Comparison of ENCODE assay signal across 21 mouse cellular contexts in the genomic region with DNA sequence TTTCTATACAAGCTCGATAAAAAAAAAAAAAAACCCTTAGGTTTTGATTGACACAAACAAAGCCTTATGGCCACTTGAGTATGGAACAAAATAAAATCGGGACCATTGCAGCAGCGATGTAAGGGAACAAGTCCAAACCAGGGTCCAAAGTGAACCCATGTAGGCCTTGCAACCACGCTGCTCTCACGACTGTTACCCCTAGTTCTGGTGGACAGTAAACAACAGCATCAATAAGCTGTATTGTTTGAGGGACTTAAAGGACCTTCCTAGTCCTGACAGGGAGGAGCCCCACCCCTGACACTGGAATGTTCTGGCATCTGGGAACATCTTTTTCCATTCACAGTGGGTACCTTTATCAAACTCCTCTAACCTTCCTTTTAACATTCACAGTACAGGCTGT.
A peak's percentile ranks its signal among the peaks of the same experiment; 100 is the strongest.
DNase-seq lines count a peak whose midpoint lies in the region; ATAC-seq and TF ChIP-seq lines count a peak whose summit lies in the region.
"Had no signal": no experiment of that assay in that cellular context is flagged by ENCODE, and none has a peak within 500 bp of the region (broad histone marks: within the 10 kb centered on the region; RNA-seq: fewer than 3 reads in every experiment).

No protein-coding gene starts in this region.

- peak; percentile 20 for DNase-seq in forebrain, embryonic 11.5 days (ENCODE audit: low spot score)
- DNase-seq in forebrain, embryonic 10.5 days (ENCODE audit: extremely low spot score, low spot score), result no peak
- DNase-seq in spleen, adult 2 months (ENCODE audit: low read depth in 1 of 2, low spot score in 2 of 2), result no peak
- no peak for DNase-seq in spleen, postnatal 10 days (ENCODE audit: low spot score in 2 of 2)
- no peak for DNase-seq in urinary bladder, postnatal 4 days (ENCODE audit: low spot score in 2 of 2)
- DNase-seq: adrenal gland, adult 8-10 months; adrenal gland, postnatal 25 days; cerebellum, adult 18-20 months; cerebellum, adult 9-10 months; gastrocnemius, postnatal 10 days; gastrocnemius, postnatal 36 days; heart, postnatal 14 days; heart, postnatal 4 days had no signal

- TF ChIP-seq POLR2A in spleen, adult 2 months (IDR thresholded peaks at IDR 0.05; ENCODE audit: low read depth, low read length), result no peak

- H3K4me1 ChIP-seq in forebrain, embryonic 11.5 days (replicated peaks; ENCODE audit: control insufficient read depth, insufficient read depth, low read length), result no peaks in the 10 kb centered on the region
- H3K4me1 ChIP-seq in forebrain, embryonic 10.5 days, result no peaks in the 10 kb centered on the region
- H3K4me1 ChIP-seq in spleen, adult 2 months (ENCODE audit: control insufficient read depth, insufficient read depth, insufficient read length), result peaks cover 25% of the 10 kb centered on the region; the same call in 1 of the 2 replicates
- no peaks in the 10 kb centered on the region for H3K4me1 ChIP-seq in hindbrain, embryonic 16.5 days (ENCODE audit: control insufficient read depth, insufficient read depth, low read depth, low read length)
- H3K4me1 ChIP-seq: forebrain, embryonic 13.5 days had no signal

- TF ChIP-seq CTCF in spleen, adult 2 months (IDR thresholded peaks at IDR 0.05; ENCODE audit: extremely low read depth, insufficient read depth, insufficient read length, insufficient replicate concordance), result no peak

- no peaks in the 10 kb centered on the region for H3K27me3 ChIP-seq in forebrain, embryonic 11.5 days (ENCODE audit: control insufficient read depth, insufficient read depth, low read length)
- no peaks in the 10 kb centered on the region for H3K27me3 ChIP-seq in forebrain, embryonic 10.5 days (ENCODE audit: poor library complexity, severe bottlenecking)
- H3K27me3 ChIP-seq in spleen, adult 2 months (ENCODE audit: control insufficient read depth, insufficient read depth, low read length), result no peaks in the 10 kb centered on the region
- no peaks in the 10 kb centered on the region for H3K27me3 ChIP-seq in hindbrain, embryonic 16.5 days (replicated peaks; ENCODE audit: control insufficient read depth, insufficient read depth, low read length)
- H3K27me3 ChIP-seq: forebrain, embryonic 13.5 days; heart, embryonic 13.5 days had no signal

- 83% methylated on average over 5 of the region's 5 CpGs for WGBS in forebrain, embryonic 11.5 days
- 82% methylated on average over 5 of the region's 5 CpGs for WGBS in forebrain, embryonic 10.5 days
- 39% methylated on average over 5 of the region's 5 CpGs for WGBS in spleen, adult 2 months
- WGBS in hindbrain, embryonic 16.5 days, result 86% methylated on average over 5 of the region's 5 CpGs

- H3K9ac ChIP-seq in forebrain, embryonic 11.5 days (ENCODE audit: low read length), result no peak overlapping the region
- no peak overlapping the region for H3K9ac ChIP-seq in hindbrain, embryonic 16.5 days (ENCODE audit: low read depth, low read length)
- H3K9ac ChIP-seq: forebrain, embryonic 13.5 days; heart, embryonic 13.5 days; hindbrain, embryonic 14.5 days had no signal

- no peak overlapping the region for H3K4me3 ChIP-seq in forebrain, embryonic 11.5 days (ENCODE audit: low read depth, low read length)
- no peak overlapping the region for H3K4me3 ChIP-seq in forebrain, embryonic 10.5 days
- H3K4me3 ChIP-seq in spleen, adult 2 months (ENCODE audit: extremely low read depth, insufficient read depth, insufficient read length), result no peak overlapping the region
- no peak overlapping the region for H3K4me3 ChIP-seq in hindbrain, embryonic 16.5 days (ENCODE audit: low read length)
- H3K4me3 ChIP-seq: forebrain, embryonic 13.5 days; heart, embryonic 10.5 days; heart, embryonic 13.5 days had no signal

- H3K4me2 ChIP-seq in forebrain, embryonic 11.5 days (ENCODE audit: low read depth, low read length, severe bottlenecking), result no peak overlapping the region
- H3K4me2 ChIP-seq in hindbrain, embryonic 16.5 days (ENCODE audit: low read length), result no peak overlapping the region
- H3K4me2 ChIP-seq: forebrain, embryonic 13.5 days; heart, embryonic 13.5 days; hindbrain, embryonic 14.5 days had no signal

- no peaks in the 10 kb centered on the region for H3K36me3 ChIP-seq in forebrain, embryonic 11.5 days (ENCODE audit: control insufficient read depth, insufficient read depth, low read length)
- H3K36me3 ChIP-seq in forebrain, embryonic 10.5 days (replicated peaks), result no peaks in the 10 kb centered on the region
- no peaks in the 10 kb centered on the region; the same call in none of the 2 replicates for H3K36me3 ChIP-seq in spleen, adult 2 months (ENCODE audit: control insufficient read depth, insufficient read depth, low read length)
- H3K36me3 ChIP-seq in hindbrain, embryonic 16.5 days (ENCODE audit: control insufficient read depth, insufficient read depth, low read length), result no peaks in the 10 kb centered on the region
- H3K36me3 ChIP-seq: heart, embryonic 10.5 days; heart, embryonic 13.5 days had no signal

- H3K27ac ChIP-seq in forebrain, embryonic 11.5 days (ENCODE audit: low read depth, low read length), result no peak overlapping the region
- no peak overlapping the region for H3K27ac ChIP-seq in forebrain, embryonic 10.5 days
- peak overlapping the region; percentile 88 for H3K27ac ChIP-seq in spleen, adult 2 months (ENCODE audit: insufficient read depth, low read length)
- no peak overlapping the region for H3K27ac ChIP-seq in hindbrain, embryonic 16.5 days (ENCODE audit: low read depth, low read length)
- H3K27ac ChIP-seq: forebrain, embryonic 13.5 days; heart, embryonic 10.5 days; heart, embryonic 13.5 days; hindbrain, embryonic 14.5 days had no signal

- H3K9me3 ChIP-seq in forebrain, embryonic 11.5 days (ENCODE audit: control insufficient read depth, low read length), result no peaks in the 10 kb centered on the region
- H3K9me3 ChIP-seq in forebrain, embryonic 10.5 days, result no peaks in the 10 kb centered on the region
- no peaks in the 10 kb centered on the region for H3K9me3 ChIP-seq in hindbrain, embryonic 16.5 days (ENCODE audit: control insufficient read depth, low read length)
- H3K9me3 ChIP-seq: forebrain, embryonic 13.5 days; heart, embryonic 10.5 days; heart, embryonic 13.5 days had no signal

- no peak for ATAC-seq in forebrain, embryonic 11.5 days (replicated peaks; ENCODE audit: low FRiP score)
- peak; percentile 18; the same call in 1 of the 2 replicates for ATAC-seq in megakaryocyte, adult 5-6 weeks (ENCODE audit: poor library complexity, severe bottlenecking)
- no peak for ATAC-seq in hindbrain, embryonic 16.5 days
- ATAC-seq: activated CD4-positive, CD25-positive, alpha-beta regulatory T cell, adult 4 months; forebrain, embryonic 13.5 days; forebrain, embryonic 16.5 days had no signal
